Mouse (Mus musculus): ENCODE data around the gene Llgl1. TPM values are rescaled to one million over a fixed set of nuclear protein-coding genes. Genes with fewer than 3 reads are reported as not detected.

Gene Llgl1
- polyA plus RNA-seq, 1 experiment from 2014 or later: 32.6 TPM

Small RNAs within 50 kb of the gene (microRNA-seq; reads per million reads assigned to microRNA genes)
- 2.2 reads per million, percentile 27 among the genes with 10 or more reads in this experiment for gene Mir5100 (ENCODE audit: borderline number of aligned reads)

Other genes starting within 250 kb of the Llgl1 start
- gene Drg2, start 245.1 kb upstream of the Llgl1 start, polyA plus RNA-seq (2014; fragmentation: Nextera tagmentation; extraction: Ambion mirVana): 78.5 and 85.9 TPM in 2 replicates
- 0.11 and 0.23 TPM in 2 replicates for gene Myo15, start 230.4 kb upstream of the Llgl1 start, polyA plus RNA-seq (2014; fragmentation: Nextera tagmentation; extraction: Ambion mirVana)
- gene Alkbh5, start 163.3 kb upstream of the Llgl1 start, polyA plus RNA-seq (2014; fragmentation: Nextera tagmentation; extraction: Ambion mirVana): 31.6 and 35.0 TPM in 2 replicates
- gene Flii, start 27.5 kb downstream of the Llgl1 start, polyA plus RNA-seq (2014; fragmentation: Nextera tagmentation; extraction: Ambion mirVana): 63.6 and 79.5 TPM in 2 replicates
- gene Mief2, start 28.7 kb downstream of the Llgl1 start, polyA plus RNA-seq (2014; fragmentation: Nextera tagmentation; extraction: Ambion mirVana): 14.4 and 18.4 TPM in 2 replicates
- 10.5 and 13.1 TPM in 2 replicates for gene Top3a, start 77.6 kb downstream of the Llgl1 start, polyA plus RNA-seq (2014; fragmentation: Nextera tagmentation; extraction: Ambion mirVana)
- gene Smcr8, start 77.8 kb downstream of the Llgl1 start, polyA plus RNA-seq (2014; fragmentation: Nextera tagmentation; extraction: Ambion mirVana): 6.0 and 6.1 TPM in 2 replicates
- 36.4 and 44.4 TPM in 2 replicates for gene Shmt1, start 112.0 kb downstream of the Llgl1 start, polyA plus RNA-seq (2014; fragmentation: Nextera tagmentation; extraction: Ambion mirVana)
- gene Dhrs7b, start 130.9 kb downstream of the Llgl1 start, polyA plus RNA-seq (2014; fragmentation: Nextera tagmentation; extraction: Ambion mirVana): 31.8 and 33.9 TPM in 2 replicates
- gene Tmem11, start 179.5 kb downstream of the Llgl1 start, polyA plus RNA-seq (2014; fragmentation: Nextera tagmentation; extraction: Ambion mirVana): 68.1 and 68.4 TPM in 2 replicates
- 20.2 and 23.9 TPM in 2 replicates for gene Natd1, start 215.0 kb downstream of the Llgl1 start, polyA plus RNA-seq (2014; fragmentation: Nextera tagmentation; extraction: Ambion mirVana)
- 74.6 and 77.9 TPM in 2 replicates for gene Map2k3, start 232.3 kb downstream of the Llgl1 start, polyA plus RNA-seq (2014; fragmentation: Nextera tagmentation; extraction: Ambion mirVana)